Mouse (Mus musculus) T-cell, adult 2 months (primary cell): Measurements from ENCODE around the gene Slc38a11.

ENCODE experiments used
- DNase-seq: peaks from one replicate; pipeline ENCODE4 v3.0.0; 2022; ENCODE audit warnings: low spot score

The Slc38a11 gene

DNA sequence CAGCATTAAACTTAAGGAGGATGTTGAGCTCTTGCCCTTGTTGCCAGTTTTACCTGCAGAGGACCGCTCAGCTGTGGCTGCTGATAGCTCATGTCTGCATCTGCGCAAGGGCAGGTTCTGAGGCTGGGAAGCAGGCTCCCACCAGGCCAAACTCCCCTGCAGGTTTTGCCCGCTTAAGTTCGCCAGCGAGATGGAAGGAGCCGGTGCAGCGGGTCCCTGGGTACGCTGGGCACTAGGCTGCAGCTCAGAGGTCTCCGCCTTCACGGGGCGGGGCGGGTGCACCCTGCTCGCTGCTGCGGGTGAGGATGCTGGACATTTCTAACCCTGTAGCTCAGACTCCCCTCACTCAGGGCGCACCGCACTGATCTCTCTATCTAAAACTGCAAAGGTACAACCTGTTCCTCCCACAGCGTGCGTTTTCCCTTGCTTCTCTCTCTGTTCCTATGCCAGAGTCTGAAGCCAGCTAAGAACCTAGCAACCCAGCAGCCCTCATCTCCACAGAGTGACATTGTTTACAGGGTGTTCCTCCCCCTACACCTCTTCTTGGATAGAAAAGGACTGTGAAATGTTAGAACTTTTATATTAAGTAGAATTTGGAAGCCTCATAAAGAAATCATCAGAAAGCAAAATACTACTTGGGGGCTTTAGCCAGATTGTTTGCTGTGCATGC, at the start of gene Slc38a11:
Gene Slc38a11, minus strand, starts transcription at position 207 of the 670 bp plus-strand sequence.
- no peak for DNase-seq

DNA sequence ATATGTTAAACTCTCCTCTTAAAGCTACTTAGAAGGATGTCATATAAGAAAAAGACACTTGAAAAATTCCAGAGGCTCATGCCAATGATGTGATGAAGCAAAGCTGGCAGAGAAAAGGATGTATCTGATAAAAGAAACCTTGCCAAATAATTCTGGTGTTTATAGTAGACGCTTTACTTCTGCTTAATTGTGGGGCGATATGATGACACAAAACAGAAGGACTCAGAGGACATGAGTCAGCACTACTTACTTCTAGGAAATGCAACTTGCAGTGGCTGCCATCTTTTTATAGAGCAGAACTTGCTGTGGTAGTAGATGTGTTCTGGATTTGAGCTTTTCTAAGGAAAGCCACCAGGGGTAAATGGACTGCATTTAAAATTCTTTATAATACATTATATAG, 43.3 kb upstream of the Slc38a11 start:
- no peak for DNase-seq

DNA sequence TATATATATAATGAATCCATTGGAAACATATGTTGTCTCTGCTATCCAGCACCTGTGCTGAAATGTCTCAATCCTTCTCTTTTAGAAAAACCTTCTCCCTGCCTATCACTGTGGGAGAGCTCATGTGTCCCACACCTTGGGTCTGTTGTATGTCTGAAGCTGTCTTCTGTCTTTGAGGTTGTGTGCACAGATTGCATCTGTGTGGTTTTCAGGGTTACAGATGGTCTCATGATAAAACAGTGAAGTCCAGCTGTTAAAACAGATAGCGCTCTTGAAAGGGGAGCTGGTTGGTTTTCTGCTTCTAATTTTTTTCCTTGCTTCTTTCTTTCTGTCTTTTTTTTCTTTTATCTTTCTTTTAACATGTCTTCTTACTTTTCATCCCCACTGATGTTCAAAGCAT, 41.6 kb upstream of the Slc38a11 start:
- DNase-seq = no peak

DNA sequence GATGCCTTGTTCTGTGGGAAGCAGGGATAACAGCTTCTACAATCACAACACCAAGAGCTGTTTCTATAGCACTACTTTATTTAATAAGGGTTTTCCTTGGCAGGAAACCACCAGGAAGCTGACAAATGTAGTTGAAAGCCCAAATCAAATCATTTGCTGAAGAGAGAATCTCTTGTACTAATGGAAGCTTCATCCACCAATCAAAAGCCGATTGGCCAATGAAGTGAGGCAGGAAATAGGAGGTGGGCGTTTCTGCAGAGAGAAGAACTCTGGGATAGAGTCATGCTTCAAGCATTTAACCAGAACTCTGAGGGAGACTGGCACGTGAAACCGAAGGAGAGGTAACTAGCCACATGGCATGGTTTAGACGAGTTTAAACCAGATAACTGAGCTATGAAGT, 38.2 kb upstream of the Slc38a11 start:
- no peak for DNase-seq

DNA sequence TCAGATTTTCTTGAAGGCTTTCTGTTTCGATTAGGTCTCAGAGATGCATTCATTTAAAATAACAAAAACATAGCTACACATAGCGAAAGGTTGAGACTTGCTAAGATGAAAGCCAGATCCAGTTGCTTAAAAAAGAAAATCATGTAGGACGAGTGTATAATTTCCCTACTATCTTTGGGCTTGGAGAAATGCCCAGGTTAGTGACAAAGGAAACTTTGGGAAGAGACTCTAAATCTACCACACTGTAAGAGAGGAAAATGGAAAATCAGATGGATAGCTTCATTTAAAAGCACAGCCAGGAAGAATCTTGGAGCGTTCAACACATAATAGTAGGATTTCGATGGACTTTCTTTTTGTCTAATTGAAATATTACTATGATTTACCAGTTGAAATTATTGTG, 36.1 kb upstream of the Slc38a11 start:
- no peak for DNase-seq

DNA sequence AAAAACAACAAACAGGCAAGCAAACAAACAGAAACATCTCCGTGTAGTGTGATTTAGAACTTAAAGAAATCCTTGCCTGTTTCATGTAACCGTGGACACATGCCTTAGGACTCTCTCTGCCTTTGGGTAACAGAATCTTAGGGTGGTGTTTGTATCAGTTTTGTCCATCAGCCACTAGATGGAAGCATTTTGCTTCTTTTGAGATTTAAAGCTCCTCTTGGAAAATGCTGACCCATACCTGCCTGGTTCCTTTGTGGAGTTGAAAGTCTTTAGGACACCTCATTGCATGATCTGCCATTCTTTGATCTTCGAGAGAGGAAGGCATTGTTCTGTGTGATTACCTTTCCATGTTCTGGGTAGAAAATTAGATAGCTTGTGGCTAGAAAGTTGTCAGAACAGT, 32.3 kb upstream of the Slc38a11 start:
- no peak for DNase-seq

DNA sequence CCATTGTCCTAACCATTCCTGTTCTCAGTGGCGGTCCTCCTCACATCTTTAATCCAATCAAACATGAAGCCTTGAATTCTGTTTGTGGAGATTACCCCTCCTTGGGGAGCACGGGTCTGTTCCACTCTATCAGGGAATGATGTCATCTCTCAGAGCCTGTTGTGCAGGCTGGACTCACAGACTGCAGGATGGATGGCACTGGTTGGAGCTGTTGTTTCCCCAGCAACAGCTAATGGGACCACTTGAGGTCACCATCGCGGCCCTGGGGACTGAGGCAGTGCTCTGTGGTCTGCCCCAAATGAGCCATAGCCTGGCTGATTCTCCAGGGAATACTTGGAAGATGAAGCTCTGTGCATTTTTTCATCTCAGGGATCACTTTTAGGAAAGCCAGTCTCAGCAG, 29.2 kb upstream of the Slc38a11 start:
- DNase-seq = no peak

DNA sequence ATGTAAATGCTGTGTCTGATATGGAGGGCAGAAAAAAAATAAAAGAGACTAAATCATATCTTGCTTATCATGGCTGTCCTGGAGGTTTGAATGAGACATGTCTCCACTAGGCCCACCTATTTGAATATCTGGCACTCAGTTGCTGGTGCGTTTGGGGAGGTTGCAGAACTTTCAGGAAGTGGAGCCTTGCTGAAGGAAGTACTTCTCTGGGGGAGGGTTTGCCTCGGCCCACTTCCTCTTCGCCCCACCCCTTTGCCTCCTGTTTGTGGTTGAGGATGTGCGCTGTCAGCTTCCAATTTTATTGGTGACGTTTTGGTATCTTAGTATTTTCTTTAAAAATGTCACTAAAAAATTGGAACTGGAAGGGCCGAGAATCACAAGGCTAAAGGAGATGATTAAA, 27.5 kb upstream of the Slc38a11 start:
- DNase-seq = peak; percentile 2

DNA sequence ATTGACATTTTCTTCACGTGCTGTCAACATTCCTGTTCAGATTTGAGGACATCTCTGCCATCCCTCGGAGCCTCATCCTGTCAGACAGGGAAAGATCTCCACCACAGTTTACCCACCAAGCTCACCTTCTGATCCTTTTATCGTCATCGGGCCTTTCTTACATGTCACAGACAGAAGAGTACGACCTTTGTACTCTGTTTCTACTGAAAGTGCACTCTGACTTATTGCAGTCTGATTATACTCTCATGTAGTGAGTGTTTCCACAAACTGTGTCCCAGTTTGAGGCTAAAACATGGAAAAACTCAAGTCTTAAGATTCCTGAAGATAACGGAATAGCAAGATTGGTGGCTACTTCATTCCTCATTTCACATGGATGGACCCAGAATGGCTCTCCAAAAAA, 21.0 kb upstream of the Slc38a11 start:
- DNase-seq = no peak

DNA sequence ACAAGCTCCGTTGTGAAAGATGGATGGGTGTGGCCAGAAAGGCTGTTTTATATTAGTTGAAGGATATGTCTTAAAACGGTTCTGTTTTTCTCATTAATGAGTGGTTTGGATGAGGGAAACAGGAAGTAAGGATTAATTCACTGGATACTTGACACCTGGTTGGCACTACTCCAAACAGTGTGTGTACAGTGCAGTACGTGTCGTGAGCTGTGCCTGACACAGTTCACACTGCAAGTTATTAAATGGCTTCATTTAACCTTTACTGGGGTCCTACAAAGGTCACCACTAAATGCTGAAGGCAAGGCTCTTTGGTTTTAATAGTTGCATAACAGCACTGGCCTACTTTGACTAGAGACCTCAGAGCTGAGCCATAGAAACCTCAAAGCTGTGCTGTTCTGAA, 18.7 kb upstream of the Slc38a11 start:
- DNase-seq = no peak

DNA sequence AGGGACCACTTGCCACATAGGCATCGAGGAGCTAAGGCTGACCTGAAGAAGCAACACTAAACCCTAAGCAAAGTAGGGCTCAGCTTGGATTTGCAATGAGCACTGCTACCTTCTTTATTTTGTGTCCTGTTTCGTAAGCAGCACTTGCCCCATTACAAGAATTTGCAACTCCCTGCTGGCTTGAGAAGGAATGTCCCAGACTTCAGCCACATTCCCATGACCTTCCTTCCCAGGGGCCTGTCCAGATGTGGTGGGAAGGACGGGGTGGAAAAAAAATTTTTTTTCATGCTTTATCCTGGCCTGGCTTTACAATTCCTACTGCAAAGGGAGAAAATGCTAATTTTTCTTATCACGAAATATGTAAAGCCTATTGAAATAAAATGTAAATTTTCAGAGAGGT, 14.6 kb upstream of the Slc38a11 start:
- no peak for DNase-seq

DNA sequence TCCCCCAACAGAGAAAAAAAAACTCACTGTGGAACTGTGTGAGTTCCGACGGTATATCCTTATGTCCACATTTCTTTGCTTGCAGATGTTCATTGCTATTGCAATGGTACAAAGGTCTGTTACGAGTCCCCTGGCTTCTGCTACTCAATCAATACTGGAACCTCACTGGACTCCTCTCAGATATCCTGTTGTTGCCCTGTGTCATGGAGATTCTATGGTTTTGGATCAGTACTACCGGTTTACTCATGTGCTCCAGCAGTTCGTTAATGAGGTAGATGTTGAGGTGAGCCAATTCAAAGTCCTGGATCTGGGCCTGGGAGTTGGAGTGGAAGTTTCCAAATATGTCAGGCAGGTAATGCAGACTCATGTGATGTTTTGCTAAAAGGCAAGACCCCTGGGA, 10.6 kb upstream of the Slc38a11 start:
- DNase-seq = no peak

DNA sequence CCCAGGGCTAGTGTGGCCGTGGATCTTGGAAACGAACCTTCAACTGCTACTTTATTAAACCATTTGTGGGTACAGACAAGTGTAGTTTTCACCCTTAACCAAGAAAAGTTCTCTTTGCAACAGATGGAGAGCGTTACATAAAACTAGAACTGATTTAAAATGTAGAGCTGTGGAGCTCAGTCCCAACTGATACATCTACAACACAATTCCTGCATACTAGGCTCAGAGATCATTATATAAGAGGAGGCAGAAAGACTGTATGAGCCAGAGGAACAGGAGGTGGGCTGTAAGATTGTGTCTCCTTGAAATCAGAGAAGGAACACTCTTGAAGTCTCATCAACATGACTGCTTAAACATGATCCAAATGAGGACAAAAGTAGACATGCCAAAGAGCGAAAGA, 9.2 kb upstream of the Slc38a11 start:
- DNase-seq = no peak

DNA sequence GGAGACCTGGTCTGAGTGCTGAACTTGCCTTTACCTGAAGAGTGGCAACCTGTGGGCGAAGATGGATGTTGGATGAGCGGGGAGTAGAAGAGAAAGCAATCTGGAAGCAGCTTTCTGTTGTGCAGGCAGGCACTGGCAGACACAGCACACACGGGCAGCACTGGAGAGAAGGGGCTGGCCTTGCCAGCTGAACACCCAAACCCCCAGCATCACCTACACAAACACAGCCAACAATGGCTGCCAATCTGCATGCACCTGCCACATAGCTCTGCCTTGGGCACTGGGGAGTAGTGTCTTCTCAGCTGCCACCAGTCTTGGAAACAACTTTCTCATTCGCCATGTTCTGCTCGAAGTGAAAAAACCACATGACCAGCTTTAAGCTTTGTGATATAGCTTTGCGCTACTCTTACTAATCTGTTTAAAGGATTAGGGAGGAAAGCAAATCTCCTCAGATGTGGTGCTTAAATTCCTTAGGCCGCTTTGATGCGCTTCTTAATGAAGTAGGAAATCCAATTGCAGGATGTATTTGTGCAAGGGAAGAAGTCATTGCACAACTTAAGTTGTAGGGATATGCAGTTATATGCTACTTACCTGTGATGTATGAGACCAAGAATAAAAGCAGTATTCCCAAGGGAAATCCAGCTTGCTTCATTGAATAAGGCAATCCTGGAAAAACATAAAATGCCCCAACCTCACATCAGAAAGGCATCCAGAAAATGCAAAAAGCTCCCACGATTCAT, 2.9 kb downstream of the Slc38a11 start:
- DNase-seq = no peak

DNA sequence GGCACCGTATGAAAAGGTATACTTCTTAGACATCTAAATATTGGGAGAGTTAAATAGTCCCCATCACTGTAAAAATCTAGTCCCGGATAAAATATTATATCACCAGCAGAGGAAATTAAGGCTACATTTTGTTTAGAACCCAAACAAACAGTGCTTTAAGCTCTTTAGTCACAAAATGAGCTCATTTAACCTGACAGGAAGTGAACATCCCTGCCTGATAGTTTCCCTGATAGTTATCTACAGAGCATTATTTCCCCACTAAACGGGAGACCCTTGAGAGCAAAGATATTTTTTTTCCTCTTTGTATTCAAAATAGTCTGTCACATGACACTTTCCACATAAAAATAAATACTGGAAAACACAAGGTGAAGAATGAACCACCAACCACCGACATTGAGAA, 16.5 kb downstream of the Slc38a11 start:
- DNase-seq = no peak

DNA sequence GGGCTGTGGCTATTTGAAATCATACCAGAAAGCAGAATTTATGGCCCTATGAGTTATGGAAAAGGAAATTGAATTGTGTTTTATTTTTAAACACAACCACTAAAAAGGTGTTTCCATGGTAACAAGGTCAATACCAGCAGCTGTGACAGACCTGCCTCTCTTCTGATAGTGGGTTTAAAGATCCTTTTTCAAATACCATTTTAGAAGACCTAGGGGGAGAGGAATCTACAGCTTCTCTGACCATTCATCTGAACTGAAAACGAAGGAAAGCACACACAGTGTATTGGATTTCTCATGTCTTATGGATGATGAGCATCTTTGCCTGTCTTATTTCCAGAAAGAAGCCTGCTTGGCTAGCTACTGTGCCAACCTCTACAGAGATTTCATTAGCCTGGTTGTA, 16.9 kb downstream of the Slc38a11 start:
- no peak for DNase-seq

DNA sequence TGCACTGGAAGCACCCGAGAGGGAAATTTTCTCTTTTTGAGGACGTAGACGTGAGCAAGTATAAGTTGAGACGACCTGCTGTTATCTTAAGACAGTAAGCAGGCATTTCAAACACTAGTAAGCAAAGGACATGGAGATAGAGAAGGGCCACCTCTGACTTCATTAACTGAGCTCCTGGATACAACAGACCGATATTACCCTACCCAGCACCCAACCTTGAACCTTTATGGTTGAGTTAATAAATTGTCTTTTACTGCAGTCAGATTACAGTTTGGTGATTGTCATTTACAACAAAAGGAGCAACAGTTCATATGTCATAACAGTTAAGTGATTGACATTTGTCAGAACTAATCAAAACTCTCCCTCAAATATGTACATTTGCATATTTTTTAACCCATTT, 17.8 kb downstream of the Slc38a11 start:
- DNase-seq = no peak

DNA sequence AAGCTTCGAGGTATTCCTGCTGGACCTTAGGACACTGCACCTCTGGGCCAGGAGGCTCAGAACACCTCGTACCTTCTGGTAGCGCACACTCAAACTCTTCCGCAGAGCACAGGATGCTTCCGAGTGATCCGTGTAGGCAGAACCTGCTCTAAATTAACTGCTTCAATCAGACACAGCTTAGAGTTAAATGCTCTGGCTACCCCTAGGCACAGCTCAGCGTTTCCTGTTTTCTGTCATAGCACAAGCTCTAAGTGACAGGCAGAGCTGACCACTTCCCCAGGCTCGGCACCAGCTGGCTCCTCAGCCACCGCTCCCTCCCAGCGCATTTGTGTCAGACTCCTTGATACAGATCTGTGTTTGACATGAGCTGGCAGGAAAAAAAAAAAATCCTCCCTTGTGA, 21.8 kb downstream of the Slc38a11 start:
- peak; percentile 75 for DNase-seq

DNA sequence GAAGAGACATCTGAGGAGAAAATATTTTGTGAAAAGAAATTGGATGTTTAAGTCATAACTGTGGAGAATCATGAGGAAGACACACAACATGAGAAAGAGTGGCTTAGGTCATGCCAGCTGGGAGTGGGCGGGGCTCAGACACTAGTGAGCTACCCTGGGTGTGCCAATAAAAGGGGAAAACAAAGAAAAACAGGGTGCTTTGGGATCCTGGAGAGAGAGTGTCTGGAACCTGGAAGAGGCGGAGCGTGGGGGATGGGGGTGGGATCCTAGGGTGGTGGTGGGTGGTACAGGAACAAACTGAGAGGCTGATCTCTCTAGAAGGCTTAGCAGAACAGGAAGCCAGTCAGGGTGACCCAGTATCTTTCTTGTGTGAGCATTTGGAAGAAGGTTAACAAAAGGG, 23.0 kb downstream of the Slc38a11 start:
- no peak for DNase-seq

DNA sequence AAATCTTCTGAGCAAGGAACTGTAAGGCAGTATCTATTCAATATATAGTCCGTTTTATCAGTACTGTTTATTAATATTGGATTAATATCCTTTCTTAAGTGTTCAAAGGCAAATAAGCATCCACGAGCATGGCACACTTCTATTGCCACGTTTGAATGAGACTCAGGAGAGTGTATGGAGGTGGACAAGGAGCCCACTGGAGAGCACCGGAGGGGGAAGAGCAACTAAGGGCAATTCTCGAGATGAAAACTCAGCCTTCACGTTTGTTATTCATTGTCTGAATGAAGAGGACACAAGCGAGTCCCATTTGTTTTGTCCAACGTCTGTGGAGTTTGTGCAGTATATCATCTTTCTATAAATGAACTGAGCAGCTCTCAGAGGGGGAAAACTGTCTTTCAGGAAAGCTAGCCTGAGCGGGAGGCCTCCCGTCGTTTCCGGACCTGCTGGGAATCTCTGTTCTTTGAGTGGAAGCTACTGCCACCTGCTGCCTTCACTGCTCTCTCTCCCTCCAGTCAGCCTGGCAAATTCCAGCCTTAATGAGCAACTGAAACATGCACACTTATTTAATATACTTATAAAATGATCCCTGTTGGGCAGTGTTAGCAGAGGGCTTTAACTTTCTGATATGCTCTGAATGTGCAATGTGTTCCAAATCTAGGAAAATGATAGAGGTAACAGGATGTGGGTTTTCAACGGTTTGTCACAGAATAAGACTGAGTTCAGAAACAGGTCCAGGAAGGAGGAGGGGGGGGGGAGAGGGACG, 26.3 kb downstream of the Slc38a11 start:
- no peak for DNase-seq

DNA sequence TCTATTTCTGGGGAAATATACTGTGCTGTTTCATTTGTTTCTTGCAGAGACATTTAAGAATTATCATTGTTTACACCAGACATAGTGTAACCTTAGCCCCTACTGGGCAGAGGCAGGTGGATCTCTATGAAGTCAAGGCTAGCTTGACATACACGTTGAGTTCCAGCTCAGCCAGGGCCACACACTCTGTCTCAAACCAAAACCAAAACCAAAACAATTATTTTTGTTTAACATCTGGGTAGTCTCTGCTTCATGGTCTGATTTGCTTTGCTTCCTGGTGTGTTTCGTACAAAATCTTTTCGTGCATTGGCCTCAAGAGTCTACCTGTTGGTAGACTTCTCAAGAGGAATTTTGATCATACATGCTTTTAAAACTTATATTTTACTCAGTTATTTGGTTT, 27.2 kb downstream of the Slc38a11 start:
- DNase-seq = no peak

DNA sequence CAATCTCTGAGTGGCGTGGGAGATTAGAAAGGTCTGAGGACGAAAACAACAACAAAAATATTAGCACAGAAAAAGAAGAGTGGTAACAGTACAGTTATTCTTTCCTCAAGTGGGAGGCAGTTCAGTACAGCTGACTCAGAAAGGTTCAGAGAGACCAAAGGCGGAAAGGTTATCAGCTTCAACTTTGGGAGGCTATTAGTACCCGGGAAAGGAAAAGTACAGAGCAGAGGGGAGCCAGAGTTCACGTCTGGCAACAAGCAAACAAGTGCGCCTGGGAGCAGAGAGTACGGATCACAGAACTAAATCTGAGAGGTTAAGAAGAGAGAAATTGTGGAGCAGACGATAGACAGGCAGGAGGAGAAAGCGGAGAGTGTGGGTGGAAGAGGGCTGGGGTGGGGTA, 29.7 kb downstream of the Slc38a11 start:
- DNase-seq = no peak

DNA sequence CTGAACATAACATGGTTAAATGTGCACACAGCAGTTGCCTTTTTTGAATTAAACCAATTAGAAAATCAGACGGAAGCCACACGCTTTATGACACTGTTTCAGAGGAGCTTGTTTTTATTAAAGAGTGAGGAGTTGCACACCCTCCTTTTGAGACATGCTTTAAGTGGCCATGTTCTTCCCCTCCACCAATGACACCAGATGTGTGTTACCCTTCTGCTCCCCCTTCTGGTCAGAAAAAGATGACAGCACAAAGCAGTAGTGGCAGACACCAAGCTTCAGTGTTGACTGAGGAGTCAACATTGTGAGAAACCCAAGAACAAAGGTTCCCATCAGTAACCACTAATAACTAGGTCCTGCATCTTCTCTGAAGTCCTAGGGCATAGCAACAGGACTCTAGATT, 32.5 kb downstream of the Slc38a11 start:
- peak; percentile 50 for DNase-seq
